Mouse (Mus musculus): ENCODE results near the gene Lhx5.

- no peak for TF ChIP-seq CTCF (IDR thresholded peaks at IDR 0.05; ENCODE audit: low read depth)
- no peak for TF ChIP-seq EP300 (optimal IDR thresholded peaks at IDR 0.05)
Measured at GRCm38 (mm10) chr5:120431649-120432485, at the start of gene Lhx5.
